ENCODE assay signal across 7 mouse cellular contexts in the genomic region with DNA sequence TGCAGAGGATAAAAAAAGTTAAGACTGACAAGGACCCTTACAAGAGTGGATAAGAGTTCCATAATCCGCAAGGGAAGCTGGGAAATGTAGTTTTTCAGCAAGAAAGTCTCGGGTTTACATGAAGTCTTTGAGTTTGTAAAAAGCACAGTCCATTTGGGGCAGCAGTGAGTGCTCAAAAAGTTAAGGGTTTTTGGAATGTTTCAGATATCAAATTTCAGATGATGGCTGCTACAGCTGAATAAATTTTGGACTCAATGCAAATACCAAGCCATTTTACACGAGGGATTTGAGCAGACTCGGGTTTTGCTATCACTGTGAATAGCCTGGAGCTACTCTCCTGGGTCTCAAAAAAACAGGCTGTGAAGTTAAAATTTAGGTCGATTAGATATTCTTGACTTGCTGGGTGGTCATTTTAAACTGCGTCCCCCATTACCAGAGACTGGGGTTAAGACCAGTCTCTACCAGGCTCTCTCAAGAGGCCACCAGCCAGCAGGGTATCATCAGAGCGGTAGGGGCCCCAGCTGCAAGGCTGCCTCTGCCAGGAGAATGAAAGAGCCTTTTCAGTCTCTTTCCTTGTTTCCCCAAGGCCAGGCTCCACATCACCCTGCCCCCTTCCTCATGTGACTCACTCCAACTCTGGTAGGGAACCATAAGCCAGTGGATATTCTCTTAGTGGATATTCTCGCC. TPM values are rescaled to one million over a fixed set of nuclear protein-coding genes. Genes with fewer than 3 reads are reported as not detected.
DNase-seq lines count a peak whose midpoint lies in the region; ATAC-seq and TF ChIP-seq lines count a peak whose summit lies in the region.

No protein-coding gene starts in this region.

- no peak overlapping the region for H3K4me3 ChIP-seq in embryonic facial prominence, embryonic 11.5 days (ENCODE audit: low read depth, low read length)
- no peak overlapping the region for H3K4me3 ChIP-seq in heart, embryonic 16.5 days (ENCODE audit: low read length)
- no peak overlapping the region for H3K4me3 ChIP-seq in limb, embryonic 11.5 days (ENCODE audit: low read depth, low read length)
- no peak overlapping the region for H3K4me3 ChIP-seq in stomach, postnatal 0 days (ENCODE audit: low read depth, low read length)

- TF ChIP-seq CTCF in stomach, postnatal 0 days (IDR thresholded peaks at IDR 0.05; ENCODE audit: low read depth): 0 out of 2 replicates have a peak, but pooled peaks have one; percentile 27

- H3K27me3 ChIP-seq in embryonic facial prominence, embryonic 11.5 days (ENCODE audit: control insufficient read depth, insufficient read depth, low read length): no peaks in the 10 kb centered on the region
- H3K27me3 ChIP-seq in heart, embryonic 16.5 days (ENCODE audit: control insufficient read depth, insufficient read depth, low read length): no peaks in the 10 kb centered on the region
- no peaks in the 10 kb centered on the region for H3K27me3 ChIP-seq in limb, embryonic 11.5 days (ENCODE audit: control insufficient read depth, insufficient read depth, low read length)
- H3K27me3 ChIP-seq in stomach, postnatal 0 days (ENCODE audit: control insufficient read depth, insufficient read depth, low read length): no peaks in the 10 kb centered on the region

- peak; percentile 88 for ATAC-seq in embryonic facial prominence, embryonic 11.5 days (replicated peaks; ENCODE audit: insufficient number of reproducible peaks, low FRiP score, low TSS enrichment, low read depth)
- ATAC-seq in heart, embryonic 16.5 days (replicated peaks; ENCODE audit: extremely low read depth, insufficient read depth, low FRiP score): no peak; the same call in 1 of the 2 replicates
- ATAC-seq in limb, embryonic 11.5 days (ENCODE audit: insufficient number of reproducible peaks, low FRiP score, low TSS enrichment, low read depth): peak; percentile 70
- peak; percentile 63; the same call in 1 of the 2 replicates for ATAC-seq in stomach, postnatal 0 days (ENCODE audit: low FRiP score, low TSS enrichment)

- H3K27ac ChIP-seq in embryonic facial prominence, embryonic 11.5 days (replicated peaks; ENCODE audit: low read depth, low read length): peak overlapping the region; percentile 79
- peak overlapping the region; percentile 48 for H3K27ac ChIP-seq in heart, embryonic 16.5 days (ENCODE audit: low read length)
- H3K27ac ChIP-seq in limb, embryonic 11.5 days (replicated peaks; ENCODE audit: low read depth, low read length): no peak overlapping the region
- peak overlapping the region; percentile 61 for H3K27ac ChIP-seq in stomach, postnatal 0 days (replicated peaks)

- peak; percentile 26 for DNase-seq in ovary, postnatal 36 days (ENCODE audit: low spot score)
- no peak for DNase-seq in ovary, postnatal 10 days (ENCODE audit: low spot score)
- peak; percentile 85 for DNase-seq in embryonic facial prominence, embryonic 11.5 days (ENCODE audit: low spot score)
- peak; percentile 43 for DNase-seq in limb, embryonic 11.5 days (ENCODE audit: low spot score)
- DNase-seq in stomach, postnatal 0 days (ENCODE audit: low spot score): peak; percentile 33
- DNase-seq in T-cell, adult 2 months (ENCODE audit: low spot score): no peak

- TF ChIP-seq EP300 in stomach, postnatal 0 days (optimal IDR thresholded peaks at IDR 0.05): no peak

- H3K4me1 ChIP-seq in embryonic facial prominence, embryonic 11.5 days (ENCODE audit: control insufficient read depth, insufficient read depth, low read length): no peaks in the 10 kb centered on the region; the same call in 1 of the 2 replicates
- peaks cover 13% of the 10 kb centered on the region; the same call in 1 of the 2 replicates for H3K4me1 ChIP-seq in heart, embryonic 16.5 days (ENCODE audit: control insufficient read depth, insufficient read depth, low read length)
- 0 out of 2 replicates have a peak, but pooled peaks cover 2% of the 10 kb centered on the region for H3K4me1 ChIP-seq in limb, embryonic 11.5 days (ENCODE audit: control insufficient read depth, insufficient read depth, low read length)
- H3K4me1 ChIP-seq in stomach, postnatal 0 days (replicated peaks; ENCODE audit: control insufficient read depth, insufficient read depth): no peaks in the 10 kb centered on the region

- WGBS in embryonic facial prominence, embryonic 11.5 days: 16% methylated on average over 8 of the region's 8 CpGs
- 41% methylated on average over 8 of the region's 8 CpGs for WGBS in heart, embryonic 16.5 days
- 44% methylated on average over 8 of the region's 8 CpGs for WGBS in limb, embryonic 11.5 days
- WGBS in stomach, postnatal 0 days: 35% methylated on average over 8 of the region's 8 CpGs

- H3K9ac ChIP-seq in embryonic facial prominence, embryonic 11.5 days (replicated peaks; ENCODE audit: low read length): no peak overlapping the region
- H3K9ac ChIP-seq in heart, embryonic 16.5 days (ENCODE audit: low read length): no peak overlapping the region
- H3K9ac ChIP-seq in limb, embryonic 11.5 days (ENCODE audit: low read length): no peak overlapping the region
- no peak overlapping the region for H3K9ac ChIP-seq in stomach, postnatal 0 days (ENCODE audit: low read length)

- H3K4me2 ChIP-seq in embryonic facial prominence, embryonic 11.5 days (ENCODE audit: low read depth, low read length): peak overlapping the region; percentile 17; the same call in 1 of the 2 replicates
- H3K4me2 ChIP-seq in heart, embryonic 16.5 days (ENCODE audit: low read depth, low read length): peak overlapping the region; percentile 18
- no peak overlapping the region for H3K4me2 ChIP-seq in limb, embryonic 11.5 days (ENCODE audit: low read depth, severe bottlenecking)
- H3K4me2 ChIP-seq in stomach, postnatal 0 days (replicated peaks; ENCODE audit: low read depth): no peak overlapping the region

- no peaks in the 10 kb centered on the region for H3K36me3 ChIP-seq in embryonic facial prominence, embryonic 11.5 days (replicated peaks; ENCODE audit: control insufficient read depth, insufficient read depth, low read depth, low read length)
- no peaks in the 10 kb centered on the region for H3K36me3 ChIP-seq in heart, embryonic 16.5 days (ENCODE audit: control insufficient read depth, insufficient read depth)
- no peaks in the 10 kb centered on the region for H3K36me3 ChIP-seq in limb, embryonic 11.5 days (ENCODE audit: control insufficient read depth, insufficient read depth, low read length)
- H3K36me3 ChIP-seq in stomach, postnatal 0 days (ENCODE audit: control insufficient read depth, insufficient read depth, low read length): no peaks in the 10 kb centered on the region

- no peaks in the 10 kb centered on the region for H3K9me3 ChIP-seq in embryonic facial prominence, embryonic 11.5 days (replicated peaks; ENCODE audit: control insufficient read depth, low read length)
- H3K9me3 ChIP-seq in heart, embryonic 16.5 days (replicated peaks; ENCODE audit: control insufficient read depth, low read length): no peaks in the 10 kb centered on the region; the same call in 1 of the 2 replicates
- no peaks in the 10 kb centered on the region for H3K9me3 ChIP-seq in limb, embryonic 11.5 days (ENCODE audit: control insufficient read depth, low read length)
- no peaks in the 10 kb centered on the region for H3K9me3 ChIP-seq in stomach, postnatal 0 days (ENCODE audit: control insufficient read depth, low read length)

RNA-seq across cellular contexts. Expression of a gene that starts 15.8 kb away (rescaled TPM):
- 77.7 and 84.8 TPM in 2 replicates for polyA plus RNA-seq in embryonic facial prominence, embryonic 11.5 days (2014; fragmentation: Nextera tagmentation; extraction: Ambion mirVana)
- 29.0 and 29.7 TPM in 2 replicates for polyA plus RNA-seq in heart, embryonic 16.5 days (2015; fragmentation: Nextera tagmentation; extraction: Ambion mirVana)
- polyA plus RNA-seq in limb, embryonic 11.5 days (2014; fragmentation: Nextera tagmentation; extraction: Ambion mirVana): 86.9 and 93.4 TPM in 2 replicates
- 14.4 and 16.1 TPM in 2 replicates for polyA plus RNA-seq in stomach, postnatal 0 days (2015; fragmentation: Nextera tagmentation; extraction: Ambion mirVana)

RNA-seq across cellular contexts. Expression of a gene that starts 40.8 kb away (rescaled TPM):
- polyA plus RNA-seq in embryonic facial prominence, embryonic 11.5 days (2014; fragmentation: Nextera tagmentation; extraction: Ambion mirVana): 2.2 and 2.6 TPM in 2 replicates
- polyA plus RNA-seq in heart, embryonic 16.5 days (2015; fragmentation: Nextera tagmentation; extraction: Ambion mirVana): 1.7 and 2.9 TPM in 2 replicates
- 2.0 and 2.7 TPM in 2 replicates for polyA plus RNA-seq in limb, embryonic 11.5 days (2014; fragmentation: Nextera tagmentation; extraction: Ambion mirVana)
- polyA plus RNA-seq in stomach, postnatal 0 days (2015; fragmentation: Nextera tagmentation; extraction: Ambion mirVana): 0.32 and 0.67 TPM in 2 replicates

RNA-seq across cellular contexts. Expression of a gene that starts 41.0 kb away (rescaled TPM):
- 0.07 TPM in 1 of 2 replicates, not detected in the other for polyA plus RNA-seq in embryonic facial prominence, embryonic 11.5 days (2014; fragmentation: Nextera tagmentation; extraction: Ambion mirVana)
- not detected in 2 replicates for polyA plus RNA-seq in heart, embryonic 16.5 days (2015; fragmentation: Nextera tagmentation; extraction: Ambion mirVana)
- polyA plus RNA-seq in limb, embryonic 11.5 days (2014; fragmentation: Nextera tagmentation; extraction: Ambion mirVana): 0.08 and 0.09 TPM in 2 replicates
- polyA plus RNA-seq in stomach, postnatal 0 days (2015; fragmentation: Nextera tagmentation; extraction: Ambion mirVana): 0.05 TPM in 1 of 2 replicates, not detected in the other

Comparison
In these comparisons a context has a peak if more than half of its experiments do, and no peak if none do; other contexts are left out.
1. DNase-seq: peak in ovary, postnatal 36 days (single experiment), embryonic facial prominence, embryonic 11.5 days (single experiment), limb, embryonic 11.5 days (single experiment) and stomach, postnatal 0 days (single experiment); none in ovary, postnatal 10 days (single experiment) and T-cell, adult 2 months (single experiment).
2. H3K4me2 ChIP-seq: peak in embryonic facial prominence, embryonic 11.5 days (single experiment) and heart, embryonic 16.5 days (single experiment); none in limb, embryonic 11.5 days (single experiment) and stomach, postnatal 0 days (single experiment).